Mouse (Mus musculus) embryonic facial prominence, embryonic 11.5 days (tissue): ENCODE results near the gene Nrip2. TPM values are rescaled to one million over a fixed set of nuclear protein-coding genes. Genes with fewer than 3 reads are reported as not detected.

ENCODE experiments used
- ATAC-seq: fragments of 200-750 bp; cut with Nextera tagmentation; replicated peaks from 2 replicates; pipeline ENCODE4 v1.8.0; 2017; ENCODE audit warnings: low read depth; ENCODE audit not compliant: insufficient number of reproducible peaks, low FRiP score, low TSS enrichment
- DNase-seq: peaks from one replicate; pipeline ENCODE4 v3.0.0-alpha.2; 2015; ENCODE audit warnings: low spot score
- H3K27ac ChIP-seq: fragments of 300-500 bp; sonication (generic); replicated peaks from 2 replicates; pipeline ENCODE4 v1.5.1; 2014; ENCODE audit warnings: mild to moderate bottlenecking, low read depth, low read length, control low read depth
- H3K27me3 ChIP-seq: fragments of 300-500 bp; sonication (generic); 2 replicates; pipeline ENCODE4 v1.6.1; 2014; ENCODE audit warnings: mild to moderate bottlenecking, low read length, moderate library complexity, mixed read lengths; ENCODE audit not compliant: control insufficient read depth, insufficient read depth
- H3K36me3 ChIP-seq: fragments of 300-500 bp; sonication (generic); replicated peaks from 2 replicates; pipeline ENCODE4 v1.6.1; 2014; ENCODE audit warnings: low read depth, mild to moderate bottlenecking, low read length, moderate library complexity, mixed read lengths; ENCODE audit not compliant: control insufficient read depth, insufficient read depth
- H3K4me1 ChIP-seq: fragments of 300-500 bp; sonication (generic); 2 replicates; pipeline ENCODE4 v1.6.1; 2014; ENCODE audit warnings: low read length, mixed read lengths; ENCODE audit not compliant: control insufficient read depth, insufficient read depth
- H3K4me2 ChIP-seq: fragments of 300-500 bp; sonication (generic); 2 replicates; pipeline ENCODE4 v1.6.1; 2014; ENCODE audit warnings: low read depth, mild to moderate bottlenecking, control low read depth, low read length, moderate library complexity
- H3K4me3 ChIP-seq: fragments of 300-500 bp; sonication (generic); 2 replicates; pipeline ENCODE4 v1.5.1; 2014; ENCODE audit warnings: low read depth, low read length, control low read depth
- H3K9ac ChIP-seq: fragments of 300-500 bp; sonication (generic); replicated peaks from 2 replicates; pipeline ENCODE4 v1.6.1; 2014; ENCODE audit warnings: mild to moderate bottlenecking, control low read depth, low read length
- H3K9me3 ChIP-seq: fragments of 300-500 bp; sonication (generic); replicated peaks from 2 replicates; pipeline ENCODE4 v1.6.1; 2016; ENCODE audit warnings: mild to moderate bottlenecking, low read length, inconsistent platforms, mixed read lengths; ENCODE audit not compliant: control insufficient read depth
- WGBS: fragments of 180-500 bp; shearing (Covaris S2); extraction: QIAGEN DNeasy Blood & Tissue Kit; methylation state at CpG from one replicate; pipeline ENCODE4 v1.1.7; 2014; 5-methylcytosine and 5-hydroxymethylcytosine counted together
- polyA plus RNA-seq: library from polyadenylated mRNA; unstranded; fragments of >200 nt; fragmentation: Nextera tagmentation; extraction: Ambion mirVana; gene quantifications from 2 replicates; pipeline ENCODE4 v1.2.1, GENCODE M21; 2014

Gene Nrip2
- polyA plus RNA-seq, 1 experiment from 2014 or later = 2.0 TPM

GRCm38 (mm10) chr6:128423496-128424268 is 24.6 kb downstream of the Nrip2 start:
- Histone ChIP-seq H3K27me3 (no peaks in the 10 kb centered on the region), H3K36me3 (no peaks in the 10 kb centered on the region), H3K4me3 (peak overlapping the region; percentile 54), H3K27ac (no peak overlapping the region; the same call in 1 of the 2 replicates), H3K4me1 (no peaks in the 10 kb centered on the region), H3K4me2 (peak overlapping the region; percentile 46), H3K9me3 (no peaks in the 10 kb centered on the region), H3K9ac (peak overlapping the region; percentile 81)
- ATAC-seq (0 out of 2 replicates have a peak, but pooled peaks have one; percentile 32), DNase-seq (no peak)
- 50% methylated on average over 15 of the region's 16 CpGs for WGBS

GRCm38 (mm10) chr6:128424269-128425019 is 25.3 kb downstream of the Nrip2 start, which contains the start of gene Itfg2:
Gene Itfg2 (minus strand): TSS chr6:128424931.
- H3K4me1 ChIP-seq = no peaks in the 10 kb centered on the region
- peak; percentile 97 for DNase-seq
- ATAC-seq = peak; percentile 91
- peak within 1 kb of the TSS; percentile 81 for H3K9ac ChIP-seq
- H3K27ac ChIP-seq = peak within 1 kb of the TSS; percentile 87
- peak within 1 kb of the TSS; percentile 46 for H3K4me2 ChIP-seq
- no peaks in the 10 kb centered on the region; the same call in 1 of the 2 replicates for H3K36me3 ChIP-seq
- WGBS = under 1% methylated on average over 42 of the region's 42 CpGs
- H3K27me3 ChIP-seq = no peaks in the 10 kb centered on the region
- H3K9me3 ChIP-seq = no peaks in the 10 kb centered on the region
- peak within 1 kb of the TSS; percentile 54 for H3K4me3 ChIP-seq

GRCm38 (mm10) chr6:128425046-128425445 is 25.9 kb downstream of the Nrip2 start:
- no peak for DNase-seq
- H3K4me2 ChIP-seq = peak overlapping the region; percentile 42
- no peak overlapping the region; the same call in 1 of the 2 replicates for H3K27ac ChIP-seq
- H3K4me1 ChIP-seq = no peaks in the 10 kb centered on the region
- peak overlapping the region; percentile 54 for H3K4me3 ChIP-seq
- no peak for ATAC-seq
- no peaks in the 10 kb centered on the region for H3K9me3 ChIP-seq
- peak overlapping the region; percentile 34; the same call in 1 of the 2 replicates for H3K9ac ChIP-seq
- WGBS = 22% methylated on average over 9 of the region's 9 CpGs
- H3K36me3 ChIP-seq = peaks cover 3% of the 10 kb centered on the region
- no peaks in the 10 kb centered on the region for H3K27me3 ChIP-seq

- no peaks in the 10 kb centered on the region for H3K27me3 ChIP-seq
- peaks cover 17% of the 10 kb centered on the region for H3K36me3 ChIP-seq
- no peak overlapping the region for H3K4me3 ChIP-seq
- no peak overlapping the region for H3K9ac ChIP-seq
- WGBS = 90% methylated on average over 5 of the region's 5 CpGs
- no peaks in the 10 kb centered on the region for H3K4me1 ChIP-seq
- no peak overlapping the region for H3K27ac ChIP-seq
- no peak for DNase-seq
- H3K4me2 ChIP-seq = no peak overlapping the region
- ATAC-seq = no peak
- no peaks in the 10 kb centered on the region for H3K9me3 ChIP-seq
These were observed 28.5 kb downstream of the Nrip2 start for GRCm38 (mm10) chr6:128427571-128427970.

- Histone ChIP-seq H3K27me3 (no peaks in the 10 kb centered on the region), H3K4me2 (no peak overlapping the region), H3K9ac (no peak overlapping the region), H3K9me3 (no peaks in the 10 kb centered on the region), H3K4me3 (no peak overlapping the region), H3K36me3 (peaks cover 26% of the 10 kb centered on the region), H3K27ac (no peak overlapping the region), H3K4me1 (no peaks in the 10 kb centered on the region)
- ATAC-seq (no peak), DNase-seq (no peak)
- WGBS = 88% methylated on average over 2 of the region's 2 CpGs
These were observed 30.2 kb downstream of the Nrip2 start for GRCm38 (mm10) chr6:128429300-128429699.

- ATAC-seq (no peak), DNase-seq (no peak)
- Histone ChIP-seq H3K4me2 (no peak overlapping the region), H3K36me3 (peaks cover 26% of the 10 kb centered on the region), H3K4me1 (no peaks in the 10 kb centered on the region), H3K9ac (no peak overlapping the region), H3K27ac (no peak overlapping the region), H3K9me3 (no peaks in the 10 kb centered on the region), H3K4me3 (no peak overlapping the region), H3K27me3 (no peaks in the 10 kb centered on the region)
- WGBS = 87% methylated on average over 6 of the region's 6 CpGs
These were observed 30.7 kb downstream of the Nrip2 start for GRCm38 (mm10) chr6:128429826-128430225.

GRCm38 (mm10) chr6:128432356-128432915 is 33.3 kb downstream of the Nrip2 start:
- ATAC-seq (no peak), DNase-seq (no peak)
- no peak overlapping the region for H3K9ac ChIP-seq
- H3K27ac ChIP-seq = no peak overlapping the region
- no peaks in the 10 kb centered on the region for H3K4me1 ChIP-seq
- no peaks in the 10 kb centered on the region for H3K27me3 ChIP-seq
- H3K36me3 ChIP-seq = peaks cover 33% of the 10 kb centered on the region
- no peaks in the 10 kb centered on the region for H3K9me3 ChIP-seq
- H3K4me3 ChIP-seq = no peak overlapping the region
- WGBS = 96% methylated on average over 13 of the region's 13 CpGs
- no peak overlapping the region for H3K4me2 ChIP-seq
